Mouse (Mus musculus): ENCODE measurements around the gene Nrbp1.

DNA sequence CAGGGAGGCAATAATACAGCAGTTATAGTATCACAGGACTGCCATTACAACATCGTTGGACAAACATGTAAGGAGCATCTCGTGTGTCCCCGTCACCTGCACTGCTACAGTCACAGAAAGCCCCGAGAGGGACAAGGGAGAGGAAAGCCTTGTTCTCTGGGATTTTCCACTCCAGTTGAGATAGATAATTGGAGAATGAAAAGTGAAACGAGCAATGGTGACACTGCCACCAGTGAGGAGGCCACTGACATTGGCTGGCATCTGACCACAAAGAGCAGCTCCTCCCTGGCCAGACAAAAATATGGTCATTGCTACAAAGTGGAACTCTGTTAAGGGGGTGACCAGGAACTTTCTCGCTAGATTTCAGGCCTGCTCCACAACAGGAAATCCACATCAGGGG is 27.0 kb downstream of the Nrbp1 start:
- TF ChIP-seq CTCF (IDR thresholded peaks at IDR 0.05; ENCODE audit: low read depth) = no peak
- no peak for TF ChIP-seq EP300 (IDR thresholded peaks at IDR 0.05; ENCODE audit: low read depth)

All from heart, postnatal 0 days (tissue).